Mouse (Mus musculus) adrenal gland, postnatal 25 days (tissue): ENCODE results near the gene Ormdl1. TPM values are rescaled to one million over a fixed set of nuclear protein-coding genes. Genes with fewer than 3 reads are reported as not detected.

ENCODE experiments used
- total RNA-seq: library from RNA; stranded (reverse); gene quantifications from 2 replicates; pipeline ENCODE4 v1.2.3, GENCODE M21; 2021

The Ormdl1 gene
- total RNA-seq, 1 experiment from 2014 or later = 21.7 TPM

Other genes with a start within 250 kb of the Ormdl1 start
- gene Mstn, start 235.5 kb upstream of the Ormdl1 start, total RNA-seq = not detected in 2 replicates
- not detected in 2 replicates for gene 1700019A02Rik, start 109.5 kb upstream of the Ormdl1 start, total RNA-seq
- gene Pms1, start 77 bp upstream of the Ormdl1 start, total RNA-seq = 4.0 and 7.7 TPM in 2 replicates
- not detected in 2 replicates for gene Gm28778, start within 50 bp of the Ormdl1 start, total RNA-seq
- 22.8 and 26.8 TPM in 2 replicates for gene Osgepl1, start 16.5 kb downstream of the Ormdl1 start, total RNA-seq
- gene Asdurf, start 55.5 kb downstream of the Ormdl1 start, total RNA-seq = not detected in 2 replicates
- gene Gm28551, start 55.6 kb downstream of the Ormdl1 start, total RNA-seq = not detected in 2 replicates
- 28.4 and 29.7 TPM in 2 replicates for gene Asnsd1, start 55.7 kb downstream of the Ormdl1 start, total RNA-seq